Mouse (Mus musculus) embryonic facial prominence, embryonic 12.5 days (tissue): Measurements from ENCODE around the gene Dip2c. TPM values are rescaled to one million over a fixed set of nuclear protein-coding genes. Genes with fewer than 3 reads are reported as not detected.

Source experiments
- ATAC-seq: fragments of 200-750 bp; cut with Nextera tagmentation; 2 replicates; pipeline ENCODE4 v1.8.0; 2017; ENCODE audit not compliant: insufficient number of reproducible peaks, insufficient read depth, low FRiP score, low TSS enrichment
- H3K27ac ChIP-seq: fragments of 300-500 bp; sonication (generic); 2 replicates; pipeline ENCODE4 v1.5.1; 2016; ENCODE audit warnings: mild to moderate bottlenecking
- H3K27me3 ChIP-seq: fragments of 300-500 bp; sonication (generic); 2 replicates; pipeline ENCODE4 v1.6.1; 2016; ENCODE audit warnings: mild to moderate bottlenecking, moderate library complexity
- H3K36me3 ChIP-seq: fragments of 300-500 bp; sonication (generic); 2 replicates; pipeline ENCODE4 v1.6.1; 2016; ENCODE audit warnings: mild to moderate bottlenecking
- H3K4me1 ChIP-seq: fragments of 300-500 bp; sonication (generic); 2 replicates; pipeline ENCODE4 v1.6.1; 2016
- H3K4me2 ChIP-seq: fragments of 300-500 bp; sonication (generic); replicated peaks from 2 replicates; pipeline ENCODE4 v1.6.1; 2016; ENCODE audit warnings: mild to moderate bottlenecking, moderate library complexity
- H3K4me3 ChIP-seq: fragments of 300-500 bp; sonication (generic); 2 replicates; pipeline ENCODE4 v1.5.1; 2016; ENCODE audit warnings: mild to moderate bottlenecking
- H3K9ac ChIP-seq: fragments of 300-500 bp; sonication (generic); 2 replicates; pipeline ENCODE4 v1.6.1; 2016; ENCODE audit warnings: mild to moderate bottlenecking, moderate library complexity
- H3K9me3 ChIP-seq: fragments of 300-500 bp; sonication (generic); 2 replicates; pipeline ENCODE4 v1.6.1; 2016; ENCODE audit warnings: mild to moderate bottlenecking, moderate library complexity
- WGBS: fragments of 180-500 bp; shearing (Covaris S2); methylation state at CpG from one replicate; pipeline ENCODE4 v1.1.7; 2016; 5-methylcytosine and 5-hydroxymethylcytosine counted together
- polyA plus RNA-seq: library from polyadenylated mRNA; unstranded; fragments of >200 nt; fragmentation: Nextera tagmentation; extraction: Ambion mirVana; gene quantifications from 2 replicates; pipeline ENCODE4 v1.2.1, GENCODE M21; 2016

Gene Dip2c
- polyA plus RNA-seq, 1 experiment from 2014 or later = 8.6 TPM

GRCm38 (mm10) chr13:9562921-9563320 is 286.6 kb downstream of the Dip2c start:
- no peaks in the 10 kb centered on the region for H3K9me3 ChIP-seq
- ATAC-seq = no peak
- H3K4me3 ChIP-seq = no peak overlapping the region
- no peaks in the 10 kb centered on the region for H3K4me1 ChIP-seq
- H3K27me3 ChIP-seq = no peaks in the 10 kb centered on the region
- 6% methylated on average over 2 of the region's 2 CpGs for WGBS
- no peak overlapping the region for H3K4me2 ChIP-seq
- H3K27ac ChIP-seq = no peak overlapping the region
- 0 out of 2 replicates have a peak, but pooled peaks cover 3% of the 10 kb centered on the region for H3K36me3 ChIP-seq
- no peak overlapping the region for H3K9ac ChIP-seq

GRCm38 (mm10) chr13:9568852-9569251 is 292.5 kb downstream of the Dip2c start:
- no peaks in the 10 kb centered on the region for H3K9me3 ChIP-seq
- ATAC-seq = no peak
- no peak overlapping the region for H3K27ac ChIP-seq
- no peak overlapping the region for H3K4me2 ChIP-seq
- H3K27me3 ChIP-seq = no peaks in the 10 kb centered on the region
- no peak overlapping the region for H3K4me3 ChIP-seq
- 86% methylated on average over 5 of the region's 5 CpGs for WGBS
- no peak overlapping the region for H3K9ac ChIP-seq
- H3K36me3 ChIP-seq = peaks cover 14% of the 10 kb centered on the region
- no peaks in the 10 kb centered on the region for H3K4me1 ChIP-seq

- no peaks in the 10 kb centered on the region for H3K27me3 ChIP-seq
- H3K36me3 ChIP-seq = 0 out of 2 replicates have a peak, but pooled peaks cover 3% of the 10 kb centered on the region
- no peak overlapping the region for H3K9ac ChIP-seq
- H3K27ac ChIP-seq = no peak overlapping the region
- H3K4me2 ChIP-seq = no peak overlapping the region
- H3K4me3 ChIP-seq = no peak overlapping the region
- no peak for ATAC-seq
- no peaks in the 10 kb centered on the region for H3K9me3 ChIP-seq
- WGBS = 86% methylated on average over 4 of the region's 4 CpGs
- no peaks in the 10 kb centered on the region for H3K4me1 ChIP-seq
Observed at GRCm38 (mm10) chr13:9576686-9577085, 300.4 kb downstream of the Dip2c start.

- 93% methylated on average over 4 of the region's 4 CpGs for WGBS
- Histone ChIP-seq H3K4me3 (no peak overlapping the region), H3K4me1 (no peaks in the 10 kb centered on the region), H3K36me3 (0 out of 2 replicates have a peak, but pooled peaks cover 3% of the 10 kb centered on the region), H3K4me2 (no peak overlapping the region), H3K9me3 (no peaks in the 10 kb centered on the region), H3K9ac (no peak overlapping the region), H3K27ac (no peak overlapping the region), H3K27me3 (no peaks in the 10 kb centered on the region)
- ATAC-seq = no peak
Observed at GRCm38 (mm10) chr13:9578456-9578855, 302.1 kb downstream of the Dip2c start.

- Histone ChIP-seq H3K4me2 (no peak overlapping the region), H3K4me3 (no peak overlapping the region)
- no peak for ATAC-seq
Observed at GRCm38 (mm10) chr13:9581821-9582220, 305.5 kb downstream of the Dip2c start.

GRCm38 (mm10) chr13:9583579-9583978 is 307.3 kb downstream of the Dip2c start:
- ATAC-seq = no peak
- Histone ChIP-seq H3K27ac (no peak overlapping the region), H3K9ac (no peak overlapping the region), H3K36me3 (0 out of 2 replicates have a peak, but pooled peaks cover 4% of the 10 kb centered on the region), H3K9me3 (no peaks in the 10 kb centered on the region), H3K4me2 (no peak overlapping the region), H3K4me3 (no peak overlapping the region), H3K4me1 (no peaks in the 10 kb centered on the region), H3K27me3 (no peaks in the 10 kb centered on the region)

More at GRCm38 (mm10) chr13:9581821-9582220, 305.5 kb downstream of the Dip2c start:
- H3K27ac ChIP-seq = no peak overlapping the region
- no peak overlapping the region for H3K9ac ChIP-seq
- H3K9me3 ChIP-seq = no peaks in the 10 kb centered on the region
- H3K27me3 ChIP-seq = no peaks in the 10 kb centered on the region
- 0 out of 2 replicates have a peak, but pooled peaks cover 4% of the 10 kb centered on the region for H3K36me3 ChIP-seq
- H3K4me1 ChIP-seq = no peaks in the 10 kb centered on the region

- 80% methylated on average over 6 of the region's 6 CpGs for WGBS
- Histone ChIP-seq H3K9ac (no peak overlapping the region), H3K4me3 (no peak overlapping the region), H3K27ac (no peak overlapping the region), H3K9me3 (no peaks in the 10 kb centered on the region), H3K4me1 (no peaks in the 10 kb centered on the region), H3K27me3 (no peaks in the 10 kb centered on the region), H3K4me2 (no peak overlapping the region), H3K36me3 (peaks cover 4% of the 10 kb centered on the region; the same call in 1 of the 2 replicates)
- ATAC-seq = no peak
Observed at GRCm38 (mm10) chr13:9599334-9600096, 323.2 kb downstream of the Dip2c start.

GRCm38 (mm10) chr13:9601350-9601749 is 325.0 kb downstream of the Dip2c start:
- 57% methylated on average over 3 of the region's 3 CpGs for whole genome bisulfite sequencing
- peaks cover 15% of the 10 kb centered on the region for H3K36me3 ChIP-seq
- no peaks in the 10 kb centered on the region for H3K9me3 ChIP-seq
- ATAC-seq = no peak
- no peak overlapping the region for H3K4me2 ChIP-seq
- no peaks in the 10 kb centered on the region for H3K27me3 ChIP-seq
- no peak overlapping the region for H3K27ac ChIP-seq
- H3K4me3 ChIP-seq = no peak overlapping the region
- H3K9ac ChIP-seq = no peak overlapping the region
- no peaks in the 10 kb centered on the region for H3K4me1 ChIP-seq

GRCm38 (mm10) chr13:9611229-9611628 is 334.9 kb downstream of the Dip2c start:
- Histone ChIP-seq H3K4me3 (no peak overlapping the region), H3K27ac (no peak overlapping the region), H3K9ac (no peak overlapping the region), H3K9me3 (no peaks in the 10 kb centered on the region), H3K4me2 (no peak overlapping the region), H3K36me3 (peaks cover 6% of the 10 kb centered on the region; the same call in 1 of the 2 replicates), H3K4me1 (no peaks in the 10 kb centered on the region), H3K27me3 (no peaks in the 10 kb centered on the region)
- ATAC-seq = no peak
- 87% methylated on average over 1 of the region's 1 CpGs for WGBS

- 0 out of 2 replicates have a peak, but pooled peaks cover 7% of the 10 kb centered on the region for H3K36me3 ChIP-seq
- WGBS = 68% methylated on average over 2 of the region's 2 CpGs
- H3K9me3 ChIP-seq = no peaks in the 10 kb centered on the region
- H3K4me3 ChIP-seq = no peak overlapping the region
- no peak overlapping the region for H3K27ac ChIP-seq
- no peaks in the 10 kb centered on the region for H3K27me3 ChIP-seq
- no peak overlapping the region for H3K4me2 ChIP-seq
- no peaks in the 10 kb centered on the region for H3K4me1 ChIP-seq
- no peak for ATAC-seq
- H3K9ac ChIP-seq = no peak overlapping the region
Observed at GRCm38 (mm10) chr13:9632684-9633083, 356.4 kb downstream of the Dip2c start.

- H3K36me3 ChIP-seq = no peaks in the 10 kb centered on the region
- H3K9ac ChIP-seq = no peak overlapping the region
- H3K4me1 ChIP-seq = no peaks in the 10 kb centered on the region
- no peak overlapping the region for H3K4me2 ChIP-seq
- no peaks in the 10 kb centered on the region for H3K27me3 ChIP-seq
- 93% methylated on average over 2 of the region's 2 CpGs for WGBS
- H3K4me3 ChIP-seq = no peak overlapping the region
- H3K27ac ChIP-seq = no peak overlapping the region
- no peak for ATAC-seq
- H3K9me3 ChIP-seq = no peaks in the 10 kb centered on the region
Observed at GRCm38 (mm10) chr13:9635951-9636350, 359.6 kb downstream of the Dip2c start.

GRCm38 (mm10) chr13:9636505-9636904 is 360.2 kb downstream of the Dip2c start:
- H3K4me2 ChIP-seq = no peak overlapping the region
- no peaks in the 10 kb centered on the region for H3K4me1 ChIP-seq
- no peak for ATAC-seq
- no peak overlapping the region for H3K9ac ChIP-seq
- WGBS = 54% methylated on average over 4 of the region's 4 CpGs
- H3K9me3 ChIP-seq = no peaks in the 10 kb centered on the region
- no peak overlapping the region for H3K27ac ChIP-seq
- no peak overlapping the region for H3K4me3 ChIP-seq
- no peaks in the 10 kb centered on the region for H3K27me3 ChIP-seq
- H3K36me3 ChIP-seq = no peaks in the 10 kb centered on the region
